8 mouse cellular contexts compared by ENCODE assay signal in the genomic region with DNA sequence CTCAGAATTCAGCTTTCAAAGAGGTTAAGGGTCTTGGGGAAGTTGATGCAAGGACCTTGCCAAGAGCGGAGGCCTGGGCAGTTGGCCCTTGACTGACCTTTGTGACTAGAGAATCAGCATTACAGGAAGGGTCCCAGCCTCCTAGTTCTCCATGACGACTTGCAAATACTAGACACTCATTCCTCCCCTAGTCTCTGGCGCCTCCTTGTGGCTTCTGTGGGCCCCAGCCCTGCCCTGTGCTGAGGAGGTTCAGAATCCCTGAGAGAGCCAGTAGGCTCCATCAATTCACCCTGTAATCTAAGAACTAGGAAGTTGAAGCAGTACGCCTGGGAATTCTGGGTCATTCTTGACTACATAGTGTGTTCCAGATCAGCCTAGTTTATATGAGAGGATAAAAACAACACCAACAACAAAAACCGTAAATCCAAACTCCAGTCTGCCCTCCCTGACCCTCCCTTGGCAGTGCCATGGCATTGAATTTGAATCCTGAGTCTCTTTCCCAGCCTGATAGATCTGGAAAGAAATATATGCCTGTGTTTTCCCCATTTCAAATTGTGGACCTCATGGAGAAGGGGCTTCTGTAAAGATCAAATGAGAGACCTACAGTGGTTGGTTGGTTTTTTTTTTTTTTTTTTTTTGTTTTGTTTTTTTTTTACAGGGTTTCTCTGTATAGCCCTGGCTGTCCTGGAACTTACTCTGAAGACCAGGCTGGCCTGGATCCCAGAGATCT. TPM values are rescaled to one million over a fixed set of nuclear protein-coding genes. Genes with fewer than 3 reads are reported as not detected.
DNase-seq lines count a peak whose midpoint lies in the region; ATAC-seq and TF ChIP-seq lines count a peak whose summit lies in the region.

No protein-coding gene starts in this region.

- WGBS in heart, embryonic 15.5 days = 21% methylated on average over 5 of the region's 5 CpGs
- WGBS in large intestine, adult 2 months = 7% methylated on average over 5 of the region's 5 CpGs
- 20% methylated on average over 5 of the region's 5 CpGs for WGBS in liver, embryonic 16.5 days (ENCODE audit: insufficient replicate concordance)

- H3K27me3 ChIP-seq in heart, embryonic 15.5 days = no peaks in the 10 kb centered on the region
- H3K27me3 ChIP-seq in liver, embryonic 16.5 days (ENCODE audit: control insufficient read depth, insufficient read depth, low read depth, low read length) = no peaks in the 10 kb centered on the region

- in situ Hi-C loops in ES-E14 (cut with MboI; ENCODE audit: low sequenced_read_pairs in 2 of 2, unreplicated experiment in 2 of 2) = no loop called here

- H3K4me2 ChIP-seq in heart, embryonic 15.5 days = no peak overlapping the region
- H3K4me2 ChIP-seq in liver, embryonic 16.5 days (ENCODE audit: low read depth, low read length) = no peak overlapping the region

- peak; percentile 66 for ATAC-seq in heart, embryonic 15.5 days (replicated peaks; ENCODE audit: insufficient number of reproducible peaks, insufficient read depth, low FRiP score, low read depth)
- peak; percentile 31 for ATAC-seq in liver, embryonic 16.5 days (ENCODE audit: low read depth)

- no peaks in the 10 kb centered on the region for H3K9me3 ChIP-seq in ES-E14 (ENCODE audit: control insufficient read depth, insufficient read depth, low read depth, low read length)
- no peaks in the 10 kb centered on the region for H3K9me3 ChIP-seq in heart, embryonic 15.5 days (replicated peaks)
- H3K9me3 ChIP-seq in liver, embryonic 16.5 days (replicated peaks; ENCODE audit: control insufficient read depth, low read length) = no peaks in the 10 kb centered on the region

- no peak overlapping the region for H3K27ac ChIP-seq in ES-E14 (ENCODE audit: insufficient read depth, low read depth, low read length, poor library complexity, severe bottlenecking)
- peak overlapping the region; percentile 83 for H3K27ac ChIP-seq in brown adipose tissue, adult 24 weeks (replicated peaks; ENCODE audit: low read depth, low read length)
- 0 out of 2 replicates have a peak overlapping the region, but pooled peaks have one; percentile 83 for H3K27ac ChIP-seq in heart, embryonic 15.5 days
- H3K27ac ChIP-seq in liver, embryonic 16.5 days (ENCODE audit: low read length) = no peak overlapping the region

- no peak overlapping the region for H3K4me3 ChIP-seq in ES-E14 (ENCODE audit: insufficient read depth in 1 of 2, low read depth in 1 of 2, low read length in 2 of 2, poor library complexity in 1 of 2, severe bottlenecking in 1 of 2)
- no peak overlapping the region for H3K4me3 ChIP-seq in brown adipose tissue, adult 24 weeks (ENCODE audit: insufficient read depth, low read depth, low read length)
- H3K4me3 ChIP-seq in heart, embryonic 15.5 days = no peak overlapping the region
- no peak overlapping the region for H3K4me3 ChIP-seq in liver, embryonic 16.5 days (ENCODE audit: low read depth, low read length)

- peaks cover 8% of the 10 kb centered on the region for H3K36me3 ChIP-seq in ES-E14 (ENCODE audit: control insufficient read depth, insufficient read depth, low read length, poor library complexity, severe bottlenecking)
- no peaks in the 10 kb centered on the region for H3K36me3 ChIP-seq in heart, embryonic 15.5 days
- no peaks in the 10 kb centered on the region for H3K36me3 ChIP-seq in liver, embryonic 16.5 days (ENCODE audit: control insufficient read depth, insufficient read depth)

- DNase-seq in ES-E14 (ENCODE audit: low read depth, low spot score) = peak; percentile 90
- peak; percentile 77 for DNase-seq in fibroblast of lung, adult 2 months (ENCODE audit: low read depth)
- peak; percentile 93 for DNase-seq in large intestine, adult 2 months (ENCODE audit: low read depth, low spot score)
- DNase-seq in ovary, postnatal 36 days (ENCODE audit: low spot score) = peak; percentile 88
- DNase-seq in thymus, postnatal 10 days (ENCODE audit: low spot score in 2 of 2) = peak; percentile 76 to 93

- H3K4me1 ChIP-seq in ES-E14 (ENCODE audit: control insufficient read depth in 2 of 2, insufficient read depth in 2 of 2, low read length in 2 of 2, poor library complexity in 1 of 2) = peaks cover 18 to 41% of the 10 kb centered on the region in 2 experiments
- peaks cover 40% of the 10 kb centered on the region for H3K4me1 ChIP-seq in brown adipose tissue, adult 24 weeks (ENCODE audit: control insufficient read depth, insufficient read depth, insufficient read length, low read length)
- peaks cover 38% of the 10 kb centered on the region for H3K4me1 ChIP-seq in heart, embryonic 15.5 days (replicated peaks)
- H3K4me1 ChIP-seq in liver, embryonic 16.5 days (ENCODE audit: control insufficient read depth, low read depth, low read length) = peaks cover 61% of the 10 kb centered on the region

- no peak overlapping the region for H3K9ac ChIP-seq in ES-E14 (ENCODE audit: insufficient read depth, low read depth, low read length, poor library complexity, severe bottlenecking)
- H3K9ac ChIP-seq in heart, embryonic 15.5 days = no peak overlapping the region
- H3K9ac ChIP-seq in liver, embryonic 16.5 days (ENCODE audit: low read depth, low read length) = peak overlapping the region; percentile 18; the same call in 1 of the 2 replicates

TF ChIP-seq in ES-E14, 5 proteins besides CTCF, POLR2A, EP300 and RAD21:
- peak; percentile 52; the same call in 1 of the 2 replicates for TF ChIP-seq HCFC1 (IDR thresholded peaks at IDR 0.05; ENCODE audit: borderline replicate concordance, insufficient read depth, low read length)
- TF ChIP-seq MAFK (IDR thresholded peaks at IDR 0.05; ENCODE audit: insufficient read depth, low read depth, low read length) = no peak
- no peak for TF ChIP-seq ZNF384 (IDR thresholded peaks at IDR 0.05; ENCODE audit: low read depth, low read length)
- peak; percentile 95 for TF ChIP-seq ZC3H11A (IDR thresholded peaks at IDR 0.05; ENCODE audit: borderline replicate concordance, low read depth, low read length)
- no peak for TF ChIP-seq CHD2 (IDR thresholded peaks at IDR 0.05; ENCODE audit: low read depth, low read length)

RNA-seq across cellular contexts. Expression of gene Cdc42bpg, which starts 1.3 kb away (rescaled TPM):
- 35.5 and 48.4 TPM in 2 replicates for total RNA-seq in ES-E14 (2012; rRNA removed)
- polyA plus RNA-seq in brown adipose tissue, adult 24 weeks (2012; ENCODE audit: insufficient read depth, insufficient read length, missing spikeins) = 2.5 and 2.8 TPM in 2 replicates
- polyA plus RNA-seq in heart, embryonic 15.5 days (2015; fragmentation: Nextera tagmentation; extraction: Ambion mirVana) = 0.30 and 0.60 TPM in 2 replicates
- 20.7 and 32.6 TPM in 2 replicates for polyA plus RNA-seq in large intestine, adult 2 months (2012; rRNA removed)
- polyA plus RNA-seq in liver, embryonic 16.5 days (2015; fragmentation: Nextera tagmentation; extraction: Ambion mirVana) = 0.34 and 0.40 TPM in 2 replicates

RNA-seq across cellular contexts. Expression of gene Ehd1, which starts 28.4 kb away (rescaled TPM):
- total RNA-seq in ES-E14 (2012; rRNA removed) = 133 and 162 TPM in 2 replicates
- 39.6 and 42.8 TPM in 2 replicates for polyA plus RNA-seq in brown adipose tissue, adult 24 weeks (2012; ENCODE audit: insufficient read depth, insufficient read length, missing spikeins)
- 54.1 and 66.8 TPM in 2 replicates for polyA plus RNA-seq in heart, embryonic 15.5 days (2015; fragmentation: Nextera tagmentation; extraction: Ambion mirVana)
- polyA plus RNA-seq in large intestine, adult 2 months (2012; rRNA removed) = 142 and 291 TPM in 2 replicates
- polyA plus RNA-seq in liver, embryonic 16.5 days (2015; fragmentation: Nextera tagmentation; extraction: Ambion mirVana) = 62.1 and 68.6 TPM in 2 replicates

RNA-seq across cellular contexts. Expression of gene Men1, which starts 29.8 kb away (rescaled TPM):
- 60.4 and 65.6 TPM in 2 replicates for total RNA-seq in ES-E14 (2012; rRNA removed)
- 13.9 and 22.2 TPM in 2 replicates for polyA plus RNA-seq in brown adipose tissue, adult 24 weeks (2012; ENCODE audit: insufficient read depth, insufficient read length, missing spikeins)
- 36.1 and 50.6 TPM in 2 replicates for polyA plus RNA-seq in heart, embryonic 15.5 days (2015; fragmentation: Nextera tagmentation; extraction: Ambion mirVana)
- polyA plus RNA-seq in large intestine, adult 2 months (2012; rRNA removed) = 35.5 and 40.5 TPM in 2 replicates
- 19.5 and 21.0 TPM in 2 replicates for polyA plus RNA-seq in liver, embryonic 16.5 days (2015; fragmentation: Nextera tagmentation; extraction: Ambion mirVana)

RNA-seq across cellular contexts. Expression of gene Map4k2, which starts 36.0 kb away (rescaled TPM):
- total RNA-seq in ES-E14 (2012; rRNA removed) = 29.4 and 43.6 TPM in 2 replicates
- polyA plus RNA-seq in brown adipose tissue, adult 24 weeks (2012; ENCODE audit: insufficient read depth, insufficient read length, missing spikeins) = 7.9 and 14.0 TPM in 2 replicates
- 12.6 and 17.9 TPM in 2 replicates for polyA plus RNA-seq in heart, embryonic 15.5 days (2015; fragmentation: Nextera tagmentation; extraction: Ambion mirVana)
- 40.8 and 64.0 TPM in 2 replicates for polyA plus RNA-seq in large intestine, adult 2 months (2012; rRNA removed)
- polyA plus RNA-seq in liver, embryonic 16.5 days (2015; fragmentation: Nextera tagmentation; extraction: Ambion mirVana) = 8.2 and 8.6 TPM in 2 replicates

RNA-seq across cellular contexts. Expression of gene Sf1, which starts 58.5 kb away (rescaled TPM):
- total RNA-seq in ES-E14 (2012; rRNA removed) = 150 and 164 TPM in 2 replicates
- polyA plus RNA-seq in brown adipose tissue, adult 24 weeks (2012; ENCODE audit: insufficient read depth, insufficient read length, missing spikeins) = 47.9 and 56.8 TPM in 2 replicates
- polyA plus RNA-seq in heart, embryonic 15.5 days (2015; fragmentation: Nextera tagmentation; extraction: Ambion mirVana) = 79.0 and 98.4 TPM in 2 replicates
- 61.1 and 86.4 TPM in 2 replicates for polyA plus RNA-seq in large intestine, adult 2 months (2012; rRNA removed)
- polyA plus RNA-seq in liver, embryonic 16.5 days (2015; fragmentation: Nextera tagmentation; extraction: Ambion mirVana) = 52.1 and 58.4 TPM in 2 replicates

Comparison
In these comparisons a context has a peak if more than half of its experiments do, and no peak if none do; other contexts are left out.
1. H3K27ac ChIP-seq: peak in brown adipose tissue, adult 24 weeks (single experiment) and heart, embryonic 15.5 days (single experiment); none in ES-E14 (single experiment) and liver, embryonic 16.5 days (single experiment).
2. Peak in every context shown above with its lines, with median percentiles within 50 percentile points of each other: DNase-seq.